Mouse (Mus musculus) CH12.LX (cell line): ENCODE data around the gene Rnf41. TPM values are rescaled to one million over a fixed set of nuclear protein-coding genes. Genes with fewer than 3 reads are reported as not detected.
A peak's percentile ranks its signal among the peaks of the same experiment; 100 is the strongest.

Experiments
- DNase-seq: peaks from one replicate; pipeline ENCODE4 v3.0.0-alpha.2; 2013; ENCODE audit errors: extremely low read depth
- H3K27ac ChIP-seq: 2 replicates; pipeline ENCODE4 v1.5.1; 2012; ENCODE audit warnings: low read depth, mild to moderate bottlenecking, control low read depth, moderate library complexity; ENCODE audit not compliant: insufficient read depth
- H3K27me3 ChIP-seq: replicated peaks from 2 replicates; pipeline ENCODE3; 2012; ENCODE audit warnings: inconsistent platforms
- H3K36me3 ChIP-seq, 2 experiments: replicated peaks in 1 of 2; 2 replicates each; pipeline versions ENCODE3 to v1.6.1; 2012; ENCODE audit warnings: inconsistent platforms in 1 of 2, low read length in 1 of 2, mild to moderate bottlenecking in 1 of 2, mixed read lengths in 1 of 2, moderate library complexity in 1 of 2; ENCODE audit not compliant: control insufficient read depth in 1 of 2, insufficient read depth in 1 of 2
- H3K4me1 ChIP-seq, 2 experiments: 2 replicates each; pipeline ENCODE4 v1.6.1; 2012; ENCODE audit warnings: inconsistent platforms in 1 of 2, moderate library complexity in 1 of 2; ENCODE audit not compliant: insufficient read depth in 2 of 2, control insufficient read depth in 1 of 2
- H3K4me2 ChIP-seq: 2 replicates; pipeline ENCODE4 v1.6.1; 2012; ENCODE audit warnings: low read depth, mild to moderate bottlenecking, control low read depth; ENCODE audit not compliant: poor library complexity, insufficient read depth, severe bottlenecking
- H3K4me3 ChIP-seq, 3 experiments: fragments of 150-350 bp in 1 of 3; sonication (generic) in 1 of 3; replicated peaks in 1 of 3; 2 replicates each; pipeline versions ENCODE3 to v1.5.1; 2011 to 2012; ENCODE audit warnings: low read depth in 2 of 3, low read length in 2 of 3, mild to moderate bottlenecking in 2 of 3, moderate library complexity in 2 of 3, control low read depth in 1 of 3, improper control_type of control experiment in 1 of 3, inconsistent platforms in 1 of 3, mixed read lengths in 1 of 3; ENCODE audit not compliant: poor library complexity in 1 of 3
- H3K79me2 ChIP-seq: replicated peaks from 2 replicates; pipeline ENCODE4 v1.6.1; 2012; ENCODE audit warnings: mild to moderate bottlenecking, moderate library complexity; ENCODE audit not compliant: control insufficient read depth, poor library complexity, insufficient read depth, severe bottlenecking; ENCODE audit errors: extremely low read depth
- H3K9ac ChIP-seq: 2 replicates; pipeline ENCODE4 v1.6.1; 2012; ENCODE audit warnings: low read depth, mild to moderate bottlenecking, control low read depth, moderate library complexity; ENCODE audit not compliant: insufficient read depth
- H3K9me3 ChIP-seq: replicated peaks from 2 replicates; pipeline ENCODE3; 2012; ENCODE audit warnings: low read length, inconsistent platforms, mixed read lengths
- BHLHE40 ChIP-seq: IDR thresholded peaks from 2 replicates; pipeline ENCODE4 v1.6.1; 2011; ENCODE audit warnings: mild to moderate bottlenecking, low read depth, low read length, improper control_type of control experiment
- CTCF ChIP-seq, 2 experiments: IDR thresholded peaks in 1 of 2; conservative IDR thresholded peaks in 1 of 2; 2 replicates each; pipeline ENCODE4 v1.5.1; 2011 to 2012; ENCODE audit warnings: low read depth in 2 of 2, low read length in 2 of 2, improper control_type of control experiment in 1 of 2, inconsistent platforms in 1 of 2, mild to moderate bottlenecking in 1 of 2, moderate library complexity in 1 of 2
- ELF1 ChIP-seq: IDR thresholded peaks from 2 replicates; pipeline ENCODE4 v1.6.1; 2014; ENCODE audit warnings: low read depth, mild to moderate bottlenecking, inconsistent platforms, low read length, improper control_type of control experiment
- EP300 ChIP-seq: IDR thresholded peaks from 2 replicates; pipeline ENCODE4 v1.6.1; 2011; ENCODE audit warnings: low read length, improper control_type of control experiment
- HCFC1 ChIP-seq: IDR thresholded peaks from 2 replicates; pipeline ENCODE4 v1.6.1; 2012; ENCODE audit warnings: low read depth, mild to moderate bottlenecking, inconsistent platforms, low read length, improper control_type of control experiment
- IRF4 ChIP-seq: IDR thresholded peaks from 2 replicates; pipeline ENCODE4 v1.6.1; 2014; ENCODE audit warnings: low read depth, mild to moderate bottlenecking, inconsistent platforms, low read length, improper control_type of control experiment
- KAT2A ChIP-seq: IDR thresholded peaks from 2 replicates; pipeline ENCODE4 v1.6.1; 2012; ENCODE audit warnings: low read length, improper control_type of control experiment, inconsistent platforms; ENCODE audit not compliant: insufficient replicate concordance
- MAZ ChIP-seq: IDR thresholded peaks from 2 replicates; pipeline ENCODE4 v1.6.1; 2012; ENCODE audit warnings: low read depth, mild to moderate bottlenecking, inconsistent platforms, low read length, improper control_type of control experiment, moderate library complexity
- NELFE ChIP-seq: IDR thresholded peaks from 2 replicates; pipeline ENCODE4 v1.6.1; 2011; ENCODE audit warnings: low read depth, low read length, improper control_type of control experiment
- PAX5 ChIP-seq: IDR thresholded peaks from 2 replicates; pipeline ENCODE4 v1.6.1; 2012; ENCODE audit warnings: low read length, inconsistent platforms, mixed read lengths
- RAD21 ChIP-seq: IDR thresholded peaks from 2 replicates; pipeline ENCODE4 v1.6.1; 2011; ENCODE audit warnings: low read depth, mild to moderate bottlenecking, low read length, improper control_type of control experiment, moderate library complexity
- RCOR1 ChIP-seq: conservative IDR thresholded peaks from 2 replicates; pipeline ENCODE4 v1.6.1; 2012; ENCODE audit warnings: low read depth, mild to moderate bottlenecking, inconsistent platforms, low read length, improper control_type of control experiment
- SIN3A ChIP-seq: IDR thresholded peaks from 2 replicates; pipeline ENCODE4 v1.6.1; 2012; ENCODE audit warnings: low read length, improper control_type of control experiment, inconsistent platforms
- SMC3 ChIP-seq: IDR thresholded peaks from 2 replicates; pipeline ENCODE4 v1.6.1; 2011; ENCODE audit warnings: low read depth, low read length, improper control_type of control experiment
- TBP ChIP-seq: conservative IDR thresholded peaks from 2 replicates; pipeline ENCODE4 v1.6.1; 2011; ENCODE audit warnings: low read depth, low read length, improper control_type of control experiment
- TCF12 ChIP-seq: IDR thresholded peaks from 2 replicates; pipeline ENCODE4 v1.6.1; 2014; ENCODE audit warnings: low read depth, mild to moderate bottlenecking, inconsistent platforms, low read length, improper control_type of control experiment
- USF1 ChIP-seq: IDR thresholded peaks from 2 replicates; pipeline ENCODE4 v1.6.1; 2014; ENCODE audit warnings: low read depth, mild to moderate bottlenecking, inconsistent platforms, low read length, improper control_type of control experiment
- ZC3H11A ChIP-seq: IDR thresholded peaks from 2 replicates; pipeline ENCODE4 v1.6.1; 2012; ENCODE audit warnings: low read depth, mild to moderate bottlenecking, inconsistent platforms, low read length, improper control_type of control experiment
- ZNF384 ChIP-seq: IDR thresholded peaks from 2 replicates; pipeline ENCODE4 v1.6.1; 2012; ENCODE audit warnings: low read depth, low read length, improper control_type of control experiment, inconsistent platforms
- dilution Hi-C: fragments of 300-500 bp; cut with MboI; formaldehyde crosslinking; loops from 2 replicates; pipeline ENCODE4 v1.14.3; 2020; ENCODE audit warnings: low sequenced_read_pairs; ENCODE audit not compliant: extremely low pct_unique_long_range_greater_than_20kb, extremely low pct_ligation_motif_present
- in situ Hi-C: fragments of 300-500 bp; cut with MboI; formaldehyde crosslinking; loops from 3 replicates; pipeline ENCODE4 v1.14.3; 2019; ENCODE audit warnings: low sequenced_read_pairs, low pct_ligation_motif_present, low pct_unique_long_range_greater_than_20kb, mixed read lengths
- polyA plus RNA-seq: library from polyadenylated mRNA; unstranded; fragments of >175 nt; gene quantifications from 2 replicates; pipeline ENCODE4 v1.2.1, GENCODE M21; 2012; ENCODE audit warnings: low read depth; ENCODE audit not compliant: insufficient read length
- total RNA-seq, 2 experiments: library from RNA; depleted of rRNA; stranded (reverse); fragments of 300-350 nt in 1 of 2; fragments of >200 nt in 1 of 2; gene quantifications; 2 replicates each; pipeline ENCODE4 v1.2.3; 2012 to 2014

Gene Rnf41
- total and polyA plus RNA-seq, 3 experiments: 15.3 to 19.9 (median 17.4) TPM

GRCm38 (mm10) chr10:128440407-128440806 lies 28.9 kb downstream of the Rnf41 start:
- Histone ChIP-seq H3K36me3 (peaks cover 44 to 74% of the 10 kb centered on the region in 2 experiments), H3K9ac (no peak overlapping the region), H3K4me3 (no peak overlapping the region), H3K4me2 (no peak overlapping the region), H3K79me2 (no peaks in the 10 kb centered on the region), H3K27ac (no peak overlapping the region)
- DNase-seq: no peak
- dilution Hi-C loops (no loop called here), in situ Hi-C loops (no loop called here)
- TF ChIP-seq RAD21 (peak; percentile 59), CTCF (conservative IDR thresholded peaks at IDR 0.05 in 1 of 2, IDR thresholded peaks at IDR 0.05 in 1 of 2; ENCODE audit: low read depth in 2 of 2, low read length in 2 of 2) (peak in 1 of 2 experiments; percentile 62; a peak in 3 of 4 replicates), IRF4 (no peak)
- TF ChIP-seq, all 38 proteins: peak for 2
- Histone ChIP-seq H3K9me3 (no peaks in the 10 kb centered on the region), H3K4me1 (peaks cover 0 to 18% of the 10 kb centered on the region in 2 experiments; a peak in 2 of 4 replicates), H3K27me3 (no peaks in the 10 kb centered on the region)

GRCm38 (mm10) chr10:128441324-128442119 lies 30.1 kb downstream of the Rnf41 start:
- Histone ChIP-seq H3K36me3 (peaks cover 34 to 62% of the 10 kb centered on the region in 2 experiments), H3K27ac (no peak overlapping the region), H3K9ac (no peak overlapping the region), H3K27me3 (no peaks in the 10 kb centered on the region), H3K79me2 (no peaks in the 10 kb centered on the region), H3K4me1 (peaks cover 0 to 17% of the 10 kb centered on the region in 2 experiments; a peak in 2 of 4 replicates), H3K9me3 (no peaks in the 10 kb centered on the region), H3K4me2 (no peak overlapping the region), H3K4me3 (no peak overlapping the region)
- dilution Hi-C loops (no loop called here), in situ Hi-C loops (no loop called here)
- no peak for DNase-seq
- TF ChIP-seq PAX5: no peak
- no peak for TF ChIP-seq ELF1
- TF ChIP-seq RAD21: no peak
- TF ChIP-seq USF1: no peak

GRCm38 (mm10) chr10:128442718-128443117 lies 31.3 kb downstream of the Rnf41 start:
- no peak overlapping the region for H3K4me3 ChIP-seq
- no peak overlapping the region for H3K4me2 ChIP-seq
- no peak overlapping the region for H3K9ac ChIP-seq
- no peak for DNase-seq
- TF ChIP-seq RAD21 (no peak), KAT2A (no peak), EP300 (no peak), TCF12 (no peak), ZNF384 (no peak), MAZ (no peak), BHLHE40 (no peak), ZC3H11A (no peak), HCFC1 (no peak), USF1 (no peak), SMC3 (no peak), TBP (no peak), NELFE (no peak), RCOR1 (no peak), SIN3A (no peak)
- H3K4me1 ChIP-seq: peaks cover 0 to 17% of the 10 kb centered on the region in 2 experiments; a peak in 2 of 4 replicates
- H3K79me2 ChIP-seq: no peaks in the 10 kb centered on the region
- in situ Hi-C loops (no loop called here), dilution Hi-C loops (no loop called here)
- H3K27me3 ChIP-seq: no peaks in the 10 kb centered on the region
- H3K27ac ChIP-seq: no peak overlapping the region
- no peaks in the 10 kb centered on the region for H3K9me3 ChIP-seq
- H3K36me3 ChIP-seq: peaks cover 25 to 52% of the 10 kb centered on the region in 2 experiments
